Mouse (Mus musculus): ENCODE data around the gene Slc34a2.
A peak's percentile ranks its signal among the peaks of the same experiment; 100 is the strongest.

The Slc34a2 gene

GRCm38 (mm10) chr5:53016606-53017005 lies 21.3 kb upstream of the Slc34a2 start:
- peaks cover 2% of the 10 kb centered on the region for H3K27me3 ChIP-seq (ENCODE audit: insufficient read depth, low read length)
- no peaks in the 10 kb centered on the region for H3K9me3 ChIP-seq (ENCODE audit: low read length)
- TF ChIP-seq CTCF (conservative IDR thresholded peaks at IDR 0.05; ENCODE audit: low read length) (no peak), NANOG (IDR thresholded peaks at IDR 0.05; ENCODE audit: borderline replicate concordance, low read length) (no peak), POU5F1 (IDR thresholded peaks at IDR 0.05; ENCODE audit: borderline replicate concordance, low read length) (no peak)
- no peaks in the 10 kb centered on the region for H3K36me3 ChIP-seq (ENCODE audit: insufficient read depth, low read length)
- no peak overlapping the region for H3K4me3 ChIP-seq (replicated peaks; ENCODE audit: low read length)
- H3K4me1 ChIP-seq (replicated peaks; ENCODE audit: low read depth, low read length) = peaks cover 5% of the 10 kb centered on the region

DNA sequence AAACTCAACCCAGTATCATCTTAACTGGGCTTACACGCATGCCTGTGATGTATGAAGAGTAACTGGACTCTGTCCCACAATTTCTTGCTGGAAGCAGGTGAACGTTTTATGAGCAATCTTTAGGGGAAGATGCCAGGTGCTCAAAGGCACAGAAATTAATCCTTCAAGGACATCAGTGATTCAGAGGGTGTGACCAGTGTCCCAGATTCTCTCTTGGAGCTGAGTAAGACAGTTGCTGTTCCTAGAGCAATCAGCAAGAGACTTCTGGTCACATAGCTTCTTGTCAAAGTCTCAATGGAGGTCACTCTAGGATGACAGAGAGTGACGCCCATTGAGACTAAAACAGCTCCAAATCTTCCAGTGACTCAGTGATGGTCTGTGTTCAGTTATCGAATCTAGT lies 19.6 kb upstream of the Slc34a2 start:
- TF ChIP-seq CTCF (conservative IDR thresholded peaks at IDR 0.05; ENCODE audit: low read length) = no peak
- no peak for TF ChIP-seq POU5F1 (IDR thresholded peaks at IDR 0.05; ENCODE audit: borderline replicate concordance, low read length)
- TF ChIP-seq NANOG (IDR thresholded peaks at IDR 0.05; ENCODE audit: borderline replicate concordance, low read length) = no peak
- H3K4me1 ChIP-seq (replicated peaks; ENCODE audit: low read depth, low read length) = peaks cover 14% of the 10 kb centered on the region
- no peaks in the 10 kb centered on the region for H3K9me3 ChIP-seq (ENCODE audit: low read length)
- peaks cover 5% of the 10 kb centered on the region for H3K27me3 ChIP-seq (ENCODE audit: insufficient read depth, low read length)
- H3K4me3 ChIP-seq (replicated peaks; ENCODE audit: low read length) = no peak overlapping the region
- no peaks in the 10 kb centered on the region for H3K36me3 ChIP-seq (ENCODE audit: insufficient read depth, low read length)

DNA sequence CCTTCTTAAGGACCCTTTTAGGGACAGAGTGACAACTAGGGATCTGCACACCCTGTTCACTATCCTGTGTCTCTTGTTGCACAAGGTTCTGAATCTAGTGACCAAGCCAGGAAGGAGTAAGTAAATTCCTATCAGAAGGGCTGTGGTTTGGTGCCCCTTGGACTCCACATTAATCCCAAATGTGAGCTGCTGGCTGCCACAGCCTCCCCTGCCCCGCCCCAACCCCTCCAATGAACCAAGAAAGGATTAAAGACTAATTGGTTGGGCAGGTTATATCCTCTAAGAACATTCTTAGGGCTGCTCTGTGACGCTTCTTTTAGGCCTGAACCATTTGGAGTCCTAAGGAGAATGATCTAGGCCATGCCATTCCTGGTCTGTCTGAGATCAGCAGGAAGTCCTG lies 14.4 kb upstream of the Slc34a2 start:
- TF ChIP-seq NANOG (IDR thresholded peaks at IDR 0.05; ENCODE audit: borderline replicate concordance, low read length) (no peak), POU5F1 (IDR thresholded peaks at IDR 0.05; ENCODE audit: borderline replicate concordance, low read length) (no peak), CTCF (conservative IDR thresholded peaks at IDR 0.05; ENCODE audit: low read length) (no peak)
- Histone ChIP-seq H3K27me3 (ENCODE audit: insufficient read depth, low read length) (peaks cover 9% of the 10 kb centered on the region), H3K4me1 (replicated peaks; ENCODE audit: low read depth, low read length) (peaks cover 35% of the 10 kb centered on the region), H3K36me3 (ENCODE audit: insufficient read depth, low read length) (no peaks in the 10 kb centered on the region), H3K9me3 (ENCODE audit: low read length) (peaks cover 15% of the 10 kb centered on the region), H3K4me3 (replicated peaks; ENCODE audit: low read length) (no peak overlapping the region)

- TF ChIP-seq NANOG (IDR thresholded peaks at IDR 0.05; ENCODE audit: borderline replicate concordance, low read length) (no peak), POU5F1 (IDR thresholded peaks at IDR 0.05; ENCODE audit: borderline replicate concordance, low read length) (peak; percentile 84; the same call in 1 of the 2 replicates)
Observed at GRCm38 (mm10) chr5:53023901-53024300, 14.0 kb upstream of the Slc34a2 start.

DNA sequence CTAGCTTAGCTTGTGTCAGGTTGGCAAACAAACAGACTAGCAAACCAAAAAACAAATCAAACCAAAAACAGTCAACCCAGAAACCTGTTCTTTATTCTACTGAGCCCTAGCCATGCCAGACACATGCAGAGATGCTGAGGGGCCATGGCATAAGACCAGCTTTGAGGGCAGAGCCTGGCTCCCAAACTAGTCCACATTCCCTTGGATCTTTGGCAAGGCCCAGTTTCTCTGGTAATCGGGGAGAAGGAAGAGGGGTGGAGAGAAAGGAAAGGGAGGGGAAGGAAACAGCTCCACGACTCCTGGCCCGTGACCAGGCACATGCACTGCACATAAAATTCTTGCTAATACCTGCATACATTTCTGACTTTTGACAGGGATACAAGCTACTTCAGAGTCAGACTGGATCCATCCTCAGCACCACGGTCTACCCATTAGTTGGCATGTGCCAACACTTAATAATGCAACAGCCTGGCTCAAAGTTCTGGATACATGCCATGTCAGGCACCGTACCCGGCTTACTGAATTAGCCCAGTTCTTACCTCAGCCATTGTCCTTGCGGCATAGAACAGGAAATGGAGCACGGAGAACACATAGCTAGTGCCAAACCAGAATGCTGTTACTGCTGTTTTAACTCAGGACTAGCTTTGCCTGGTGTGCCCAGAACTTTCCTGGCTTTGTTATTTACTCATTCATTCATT lies 12.5 kb upstream of the Slc34a2 start:
- no peaks in the 10 kb centered on the region for H3K36me3 ChIP-seq (ENCODE audit: insufficient read depth, low read length)
- H3K27me3 ChIP-seq (ENCODE audit: insufficient read depth, low read length) = peaks cover 9% of the 10 kb centered on the region
- peaks cover 29% of the 10 kb centered on the region for H3K9me3 ChIP-seq (ENCODE audit: low read length)
- peaks cover 30% of the 10 kb centered on the region for H3K4me1 ChIP-seq (replicated peaks; ENCODE audit: low read depth, low read length)
- TF ChIP-seq CTCF (conservative IDR thresholded peaks at IDR 0.05; ENCODE audit: low read length) = no peak
- no peak for TF ChIP-seq POU5F1 (IDR thresholded peaks at IDR 0.05; ENCODE audit: borderline replicate concordance, low read length)
- no peak for TF ChIP-seq NANOG (IDR thresholded peaks at IDR 0.05; ENCODE audit: borderline replicate concordance, low read length)
- no peak overlapping the region for H3K4me3 ChIP-seq (replicated peaks; ENCODE audit: low read length)

More at GRCm38 (mm10) chr5:53023901-53024300, 14.0 kb upstream of the Slc34a2 start:
- Histone ChIP-seq H3K4me3 (replicated peaks; ENCODE audit: low read length) (no peak overlapping the region), H3K4me1 (replicated peaks; ENCODE audit: low read depth, low read length) (peaks cover 35% of the 10 kb centered on the region), H3K9me3 (ENCODE audit: low read length) (peaks cover 18% of the 10 kb centered on the region), H3K27me3 (ENCODE audit: insufficient read depth, low read length) (peaks cover 9% of the 10 kb centered on the region), H3K36me3 (ENCODE audit: insufficient read depth, low read length) (no peaks in the 10 kb centered on the region)

DNA sequence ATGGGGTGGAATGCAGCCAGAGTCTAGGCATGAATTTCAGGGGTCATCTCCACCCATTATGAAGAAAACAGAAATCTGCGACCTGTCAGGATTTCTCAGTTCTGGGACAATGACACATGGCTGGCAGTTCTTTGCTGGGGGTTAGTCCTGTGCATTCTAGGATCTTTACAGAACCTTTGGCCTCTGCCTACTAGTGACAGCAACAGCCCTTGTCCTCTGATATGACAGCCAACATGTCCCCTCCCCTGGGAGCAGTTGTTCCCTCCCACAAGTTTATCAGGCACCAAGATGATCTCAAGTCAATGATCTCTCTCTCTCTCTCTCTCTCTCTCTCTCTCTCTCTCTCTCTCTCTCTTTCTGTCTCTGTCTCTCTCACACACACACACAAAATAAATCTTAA lies 6.5 kb upstream of the Slc34a2 start:
- Histone ChIP-seq H3K27me3 (ENCODE audit: insufficient read depth, low read length) (0 out of 2 replicates have a peak, but pooled peaks cover 6% of the 10 kb centered on the region), H3K36me3 (ENCODE audit: insufficient read depth, low read length) (no peaks in the 10 kb centered on the region), H3K4me3 (replicated peaks; ENCODE audit: low read length) (no peak overlapping the region), H3K9me3 (ENCODE audit: low read length) (peaks cover 31% of the 10 kb centered on the region), H3K4me1 (replicated peaks; ENCODE audit: low read depth, low read length) (no peaks in the 10 kb centered on the region)
- TF ChIP-seq NANOG (IDR thresholded peaks at IDR 0.05; ENCODE audit: borderline replicate concordance, low read length) (no peak), POU5F1 (IDR thresholded peaks at IDR 0.05; ENCODE audit: borderline replicate concordance, low read length) (no peak), CTCF (conservative IDR thresholded peaks at IDR 0.05; ENCODE audit: low read length) (no peak)

- no peak overlapping the region for H3K4me3 ChIP-seq (replicated peaks; ENCODE audit: low read length)
- H3K4me1 ChIP-seq (replicated peaks; ENCODE audit: low read depth, low read length) = no peaks in the 10 kb centered on the region
- H3K9me3 ChIP-seq (ENCODE audit: low read length) = no peaks in the 10 kb centered on the region
- H3K27me3 ChIP-seq (ENCODE audit: insufficient read depth, low read length) = no peaks in the 10 kb centered on the region; the same call in 1 of the 2 replicates
- no peaks in the 10 kb centered on the region for H3K36me3 ChIP-seq (ENCODE audit: insufficient read depth, low read length)
- no peak for TF ChIP-seq POU5F1 (IDR thresholded peaks at IDR 0.05; ENCODE audit: borderline replicate concordance, low read length)
- TF ChIP-seq CTCF (conservative IDR thresholded peaks at IDR 0.05; ENCODE audit: low read length) = no peak
Observed at GRCm38 (mm10) chr5:53042034-53042748, 4.3 kb downstream of the Slc34a2 start.

DNA sequence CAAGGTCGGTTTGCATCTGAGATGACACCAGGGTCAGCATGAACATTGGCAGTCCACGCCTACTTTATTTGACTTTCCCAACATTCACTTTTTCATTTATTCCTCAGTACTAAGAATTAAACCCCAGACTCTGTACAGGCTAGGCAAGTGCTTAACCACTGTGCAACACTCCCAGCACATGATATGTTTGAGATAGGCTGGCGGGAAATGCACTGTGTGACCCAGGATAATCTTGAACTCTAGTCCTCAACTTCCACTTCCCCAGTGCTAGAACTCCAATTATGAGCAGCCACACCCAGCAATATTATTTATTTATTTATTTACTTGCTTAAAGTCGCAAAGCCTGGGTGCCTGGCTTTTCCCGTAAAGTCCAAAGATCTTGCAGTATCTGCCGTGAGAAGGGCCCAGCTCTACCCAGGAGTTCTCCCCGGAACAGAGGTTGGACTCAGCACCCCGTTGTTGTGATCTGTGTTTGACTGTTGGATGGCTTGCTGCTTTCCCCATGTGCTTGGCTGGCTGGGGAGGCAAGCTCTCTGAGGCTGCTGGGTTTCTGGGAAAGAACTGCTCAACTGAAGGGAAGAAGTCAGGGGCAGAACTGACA lies 5.0 kb downstream of the Slc34a2 start:
- TF ChIP-seq CTCF (conservative IDR thresholded peaks at IDR 0.05; ENCODE audit: low read length) (no peak), POU5F1 (IDR thresholded peaks at IDR 0.05; ENCODE audit: borderline replicate concordance, low read length) (no peak), NANOG (IDR thresholded peaks at IDR 0.05; ENCODE audit: borderline replicate concordance, low read length) (no peak)
- H3K4me3 ChIP-seq (replicated peaks; ENCODE audit: low read length) = no peak overlapping the region
- H3K4me1 ChIP-seq (replicated peaks; ENCODE audit: low read depth, low read length) = 0 out of 2 replicates have a peak, but pooled peaks cover under 1% of the 10 kb centered on the region
- H3K36me3 ChIP-seq (ENCODE audit: insufficient read depth, low read length) = no peaks in the 10 kb centered on the region
- H3K27me3 ChIP-seq (ENCODE audit: insufficient read depth, low read length) = peaks cover 2% of the 10 kb centered on the region
- no peaks in the 10 kb centered on the region for H3K9me3 ChIP-seq (ENCODE audit: low read length)

Data from E14TG2a.4 (cell line).